Mouse (Mus musculus) E14TG2a.4 (cell line): ENCODE results near the gene Napsa.

ENCODE experiments used
- CTCF ChIP-seq: conservative IDR thresholded peaks from 2 replicates; pipeline ENCODE4 v1.5.1; 2014; ENCODE audit warnings: low read length
- NANOG ChIP-seq: IDR thresholded peaks from 2 replicates; pipeline ENCODE4 v1.6.1; 2014; ENCODE audit warnings: borderline replicate concordance, low read length, mixed read lengths

DNA sequence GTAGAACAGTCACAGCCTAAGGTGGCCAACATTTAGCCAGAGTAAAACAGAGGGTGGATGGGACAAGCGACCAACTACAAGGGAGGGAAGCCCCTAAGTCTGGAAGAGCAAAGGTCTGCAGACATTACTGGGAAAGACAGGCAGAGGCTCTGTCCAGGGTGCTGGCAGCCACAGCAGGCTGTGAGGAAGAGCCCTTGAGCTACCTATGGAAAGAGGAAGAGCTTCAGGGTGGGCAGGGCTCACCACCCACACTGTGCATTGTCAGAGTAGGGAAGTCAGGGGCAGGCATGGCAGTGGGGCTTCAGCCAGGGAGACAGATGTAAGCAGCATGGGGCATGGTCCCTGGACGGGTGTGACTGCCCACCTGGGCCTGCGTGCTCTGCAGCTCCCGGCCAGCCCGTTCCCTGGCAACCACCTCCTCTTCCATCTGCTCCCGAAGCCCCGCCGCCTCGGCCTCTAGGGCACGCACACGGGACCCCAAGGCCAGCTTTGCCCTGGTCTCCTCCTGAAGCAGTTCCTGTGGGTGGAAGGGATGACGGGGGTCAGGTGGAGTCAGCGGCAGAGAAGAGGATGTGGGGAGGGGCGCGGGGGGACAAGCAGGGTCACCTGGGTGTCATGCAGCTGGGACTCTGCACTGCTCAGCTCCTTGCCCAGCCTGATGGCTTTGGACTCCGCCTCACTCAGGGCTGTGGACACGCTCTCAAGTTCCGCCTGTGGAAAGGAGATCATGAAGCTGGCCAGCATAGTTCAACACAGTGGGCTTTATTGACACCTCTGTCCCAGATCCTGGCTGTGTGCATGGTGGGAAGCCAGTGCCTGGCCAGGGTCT, 51.7 kb downstream of the Napsa start:
- TF ChIP-seq CTCF (no peak), NANOG (no peak)
